Mouse (Mus musculus): Measurements from ENCODE around the gene Slc16a13.

The Slc16a13 gene

DNA sequence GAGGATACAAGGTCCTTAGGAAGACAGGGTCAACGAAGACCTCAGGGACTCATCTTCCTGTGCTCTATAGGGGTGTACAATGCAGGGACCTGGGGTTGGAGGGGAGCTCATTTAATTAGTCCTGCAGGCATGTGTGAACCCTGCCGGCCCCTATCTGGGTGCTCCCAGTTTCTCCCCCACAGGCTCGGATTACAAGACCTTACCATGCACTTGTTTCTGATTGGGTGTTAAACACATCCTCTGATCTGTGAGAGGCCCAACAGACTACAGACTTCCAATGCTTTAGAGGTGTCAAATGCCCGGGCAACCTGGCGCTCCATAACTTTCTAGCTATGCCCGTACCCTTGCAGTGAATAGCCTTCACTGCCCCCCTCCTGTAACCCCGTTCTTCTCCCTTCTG lies 52.7 kb downstream of the Slc16a13 start:
- no peak for DNase-seq
